Mouse (Mus musculus) megakaryocyte progenitor cell, adult 5-6 weeks (primary cell): ENCODE data around the gene Agap2. TPM values are rescaled to one million over a fixed set of nuclear protein-coding genes. Genes with fewer than 3 reads are reported as not detected.
"Not testable (repeated sequence)": the region's sequence is repeated elsewhere in the genome, so short reads cannot be mapped to it uniquely, and the experiment has no call there.

Experiments used
- ATAC-seq: replicated peaks from 2 replicates; pipeline ENCODE4 v1.8.0; 2016; ENCODE audit warnings: mild to moderate bottlenecking, moderate TSS enrichment, inconsistent platforms; ENCODE audit not compliant: poor library complexity
- total RNA-seq, 2 experiments: library from RNA; stranded (forward) in 1 of 2; stranded (reverse) in 1 of 2; fragments of 157-497, 149-512 nt in 1 of 2; fragments of 200-1000 nt in 1 of 2; gene quantifications; 2 replicates each; pipeline versions ENCODE4 v1.2.3 to v1.2.4; 2015 to 2017

Gene Agap2
- total RNA-seq, 2 experiments from 2014 or later = 9.7 to 37.4 TPM

DNA sequence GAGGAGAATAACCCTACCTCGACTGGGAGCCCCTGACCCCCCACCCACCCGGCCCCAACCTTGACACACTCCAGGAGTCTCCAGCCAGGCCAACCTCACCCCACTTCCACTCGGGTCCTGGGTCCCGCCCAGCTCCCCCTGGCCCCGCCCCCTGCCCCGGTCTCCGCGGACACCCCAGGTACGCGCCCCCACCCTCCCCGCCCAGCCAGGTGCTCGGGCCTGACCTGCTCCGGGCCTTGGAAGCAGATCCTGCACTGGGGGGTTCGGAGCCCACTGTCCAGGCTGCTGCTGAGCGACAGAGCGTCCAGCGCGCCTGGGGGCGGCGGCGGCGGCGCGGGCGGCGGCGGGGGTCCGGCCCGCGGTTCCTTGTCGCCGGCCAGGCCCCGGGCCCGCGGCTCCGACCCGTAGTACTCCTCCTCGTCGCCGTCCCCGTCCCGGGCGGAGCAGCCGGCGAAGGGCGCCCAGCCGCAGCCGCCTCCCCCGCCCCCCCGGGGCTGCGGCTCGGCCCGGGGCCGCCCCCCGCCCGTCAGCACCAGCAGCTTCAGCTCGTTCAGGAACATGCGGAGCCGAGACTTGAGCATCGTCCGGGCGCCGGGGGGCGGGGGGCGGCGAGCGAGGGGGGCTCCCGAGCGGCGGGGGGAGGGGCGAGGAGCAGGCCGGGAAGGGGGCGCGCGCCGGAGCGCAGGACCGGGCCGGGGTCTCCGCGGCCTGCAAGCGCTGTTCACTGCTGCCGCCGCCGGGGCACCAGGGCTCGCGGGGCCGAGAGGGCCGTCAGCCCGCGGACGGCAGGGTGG is 15.7 kb upstream of the Agap2 start:
- no peak for ATAC-seq

DNA sequence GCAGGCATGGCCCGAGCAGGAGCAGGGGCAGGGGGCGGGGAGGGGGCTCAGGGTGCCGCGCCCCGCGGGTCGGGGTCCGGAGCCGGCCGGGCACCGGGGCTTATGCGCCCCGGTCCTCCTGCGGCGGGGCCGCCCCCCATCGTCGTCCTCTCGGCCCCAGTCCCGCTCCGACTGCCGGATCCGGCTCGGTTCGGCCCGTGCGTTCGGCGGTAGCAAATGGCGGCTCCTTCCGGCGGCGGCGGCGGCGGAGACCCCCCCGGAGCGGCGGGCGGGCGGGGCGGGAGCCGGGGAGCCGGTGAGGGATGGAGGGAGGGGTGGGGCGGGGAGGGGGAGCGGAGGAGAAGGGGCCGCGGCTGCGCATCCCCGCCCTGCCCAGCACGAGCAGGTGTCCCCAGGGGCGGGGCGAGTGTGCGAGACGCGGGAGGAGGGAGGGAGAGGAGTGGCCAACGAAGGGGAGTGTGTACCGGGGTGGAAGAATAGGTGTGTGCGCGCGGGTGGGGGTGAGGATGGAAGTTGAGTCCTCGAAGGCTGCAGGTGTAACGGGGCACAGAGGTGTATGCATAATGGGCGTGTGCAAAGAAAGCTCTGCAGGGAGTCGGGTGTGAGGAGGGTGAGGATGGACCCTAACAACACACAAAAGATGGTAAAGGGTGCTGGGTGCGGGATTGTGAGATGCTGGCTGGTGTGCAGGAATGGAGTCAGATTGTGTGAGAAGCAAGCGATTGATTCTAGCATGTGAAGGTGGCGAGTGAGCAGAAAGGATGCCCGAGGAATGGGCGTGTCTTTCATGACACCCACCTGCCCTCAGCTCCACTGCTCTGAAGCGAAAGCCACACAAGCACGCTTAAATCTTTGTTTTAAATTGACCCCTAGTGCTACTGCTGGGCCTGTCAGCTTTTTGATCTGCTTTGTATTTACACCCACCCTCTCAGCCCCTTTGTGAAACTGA is 14.8 kb upstream of the Agap2 start, which contains the start of gene March9:
TSS of gene March9 (minus strand) at position 217 of the 949 bp plus-strand sequence.
- 0 out of 2 replicates have a peak, but pooled peaks have one; percentile 9 for ATAC-seq

- no peak for ATAC-seq
These were observed 14.0 kb upstream of the Agap2 start for GRCm38 (mm10) chr10:127061085-127061484.

DNA sequence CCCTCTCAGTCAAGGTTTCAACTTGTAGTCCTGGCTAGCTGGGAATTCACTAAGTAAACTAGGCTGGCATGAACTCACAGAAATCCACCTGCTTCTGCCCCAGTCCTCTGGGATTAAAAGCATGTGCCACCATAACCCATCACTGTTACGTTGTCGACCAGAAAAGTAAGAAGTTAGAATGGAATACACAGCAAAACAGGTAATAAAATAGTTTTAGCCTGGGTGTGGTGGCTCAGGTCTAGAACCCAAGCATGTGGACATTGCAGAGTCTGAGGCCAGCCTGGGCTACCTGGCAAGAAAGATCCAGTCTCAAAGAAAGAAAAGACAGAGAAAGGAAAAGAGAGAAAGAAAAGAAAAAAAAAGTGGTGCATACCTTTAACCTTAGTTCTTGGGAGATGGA is 13.6 kb upstream of the Agap2 start:
- no peak for ATAC-seq

DNA sequence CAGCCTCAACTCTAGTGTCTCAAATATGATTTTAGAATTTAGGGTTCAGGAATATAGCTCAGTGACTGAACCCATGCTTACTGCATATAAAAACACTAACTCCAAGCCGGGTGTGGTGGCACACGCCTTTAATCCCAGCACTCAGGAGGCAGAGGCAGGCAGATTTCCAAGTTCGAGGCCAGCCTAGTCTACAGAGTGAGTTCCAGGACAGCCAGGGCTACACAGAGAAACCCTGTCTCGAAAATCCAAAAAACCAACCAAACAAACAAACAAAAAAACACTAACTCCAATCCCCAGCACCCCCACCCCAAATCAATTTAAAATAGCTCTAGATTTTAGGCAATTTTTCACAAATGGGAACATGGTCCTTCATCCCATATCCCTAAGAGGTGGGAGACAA is 13.0 kb upstream of the Agap2 start:
- not testable (repeated sequence) for ATAC-seq

GRCm38 (mm10) chr10:127062503-127062902 is 12.6 kb upstream of the Agap2 start:
- ATAC-seq = 0 out of 2 replicates have a peak, but pooled peaks have one; percentile 12

- ATAC-seq = peak; percentile 70
These were observed 11.7 kb upstream of the Agap2 start, which contains the start of gene Cdk4 for GRCm38 (mm10) chr10:127063239-127063872. Gene Cdk4, plus strand, starts transcription at chr10:127063534.

GRCm38 (mm10) chr10:127063913-127064870 is 10.9 kb upstream of the Agap2 start:
- ATAC-seq = peak; percentile 2

DNA sequence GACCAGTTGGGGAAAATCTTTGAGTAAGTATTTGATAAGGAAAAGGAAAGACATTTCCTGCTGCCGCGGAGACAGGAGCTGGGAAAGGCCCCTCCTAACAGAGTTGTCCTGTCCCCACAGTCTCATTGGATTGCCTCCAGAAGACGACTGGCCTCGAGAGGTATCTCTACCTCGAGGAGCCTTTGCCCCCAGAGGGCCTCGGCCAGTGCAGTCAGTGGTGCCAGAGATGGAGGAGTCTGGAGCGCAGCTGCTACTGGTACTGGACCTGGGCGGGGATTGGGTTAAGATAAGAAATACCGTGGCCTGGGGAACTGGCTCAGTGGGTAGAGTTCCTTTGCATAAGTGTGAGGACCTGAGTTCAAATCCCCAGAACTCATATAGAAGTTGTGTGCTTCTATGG is 9.1 kb upstream of the Agap2 start:
- ATAC-seq = no peak

DNA sequence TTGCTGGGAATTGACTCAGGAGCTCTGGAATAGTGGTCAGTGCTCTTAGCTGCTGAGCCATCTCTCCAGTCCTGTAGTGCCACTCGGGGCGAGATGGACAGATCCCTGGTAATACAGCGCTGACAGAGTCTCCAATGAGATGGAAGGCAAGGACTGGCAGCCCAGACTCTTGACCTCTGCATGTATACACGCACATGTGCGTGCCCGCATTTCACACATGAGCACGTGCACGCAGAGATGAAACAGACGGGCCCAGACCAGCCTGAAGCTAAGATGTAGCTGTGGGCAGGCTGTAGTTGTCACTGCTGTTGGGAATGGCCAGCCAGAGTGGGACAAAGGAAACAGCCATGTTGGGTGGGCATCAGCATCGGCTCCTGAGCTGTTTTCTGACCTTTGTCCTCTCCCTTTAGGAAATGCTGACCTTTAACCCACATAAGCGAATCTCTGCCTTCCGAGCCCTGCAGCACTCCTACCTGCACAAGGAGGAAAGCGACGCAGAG is 8.5 kb upstream of the Agap2 start:
- no peak for ATAC-seq

- no peak; the same call in 1 of the 2 replicates for ATAC-seq
These were observed 6.6 kb upstream of the Agap2 start for GRCm38 (mm10) chr10:127068360-127069038.

- ATAC-seq = peak; percentile 5
These were observed 5.5 kb upstream of the Agap2 start for GRCm38 (mm10) chr10:127069281-127070189.

DNA sequence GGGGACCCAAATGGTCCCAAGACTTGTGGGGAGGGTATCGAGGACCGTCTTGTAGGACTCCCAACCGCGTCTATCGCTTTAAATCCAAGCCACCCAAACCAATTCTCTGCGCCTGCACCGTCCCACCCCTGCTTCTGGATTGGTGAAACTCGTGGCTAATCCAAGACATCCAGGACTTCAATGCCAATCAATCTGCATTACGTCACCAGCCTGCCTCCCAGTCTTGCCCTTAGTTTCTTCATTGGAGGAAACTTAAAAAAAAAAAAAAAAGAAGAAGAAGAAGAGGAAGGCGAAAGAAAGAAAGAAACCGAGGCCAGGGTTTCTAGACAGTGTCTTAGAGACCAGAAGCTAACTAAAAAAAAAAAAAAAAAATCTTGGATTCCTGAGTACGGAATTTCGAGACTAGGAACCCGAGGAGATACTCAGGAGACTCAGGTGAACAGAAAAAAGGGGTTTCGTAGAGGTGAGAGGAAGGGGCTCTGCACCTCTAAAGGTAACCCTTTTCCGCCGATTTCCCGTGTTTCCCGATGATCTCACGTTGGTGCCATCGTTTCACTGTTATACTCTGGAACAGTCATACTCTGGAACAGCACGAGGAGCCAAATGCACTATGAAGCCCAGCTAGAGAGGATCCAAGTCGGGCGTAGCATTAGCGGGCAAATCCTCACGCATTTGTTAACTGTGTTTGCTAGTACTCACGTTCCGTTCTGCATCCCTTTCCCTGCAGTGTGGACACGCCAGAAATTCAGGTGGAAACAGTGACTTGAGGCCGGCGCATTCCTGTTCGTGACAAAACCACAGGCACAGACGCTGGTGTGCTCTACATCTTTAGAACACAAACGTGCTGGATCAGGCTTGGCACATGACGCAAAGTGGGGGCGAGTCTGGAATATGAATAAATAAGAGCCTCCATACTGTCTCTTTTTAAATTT is 4.6 kb upstream of the Agap2 start, which contains the start of gene Tspan31:
TSS of gene Tspan31 (minus strand) at position 75 of the 932 bp plus-strand sequence.
- peak; percentile 78 for ATAC-seq

GRCm38 (mm10) chr10:127071203-127071602 is 3.9 kb upstream of the Agap2 start:
- ATAC-seq = no peak

DNA sequence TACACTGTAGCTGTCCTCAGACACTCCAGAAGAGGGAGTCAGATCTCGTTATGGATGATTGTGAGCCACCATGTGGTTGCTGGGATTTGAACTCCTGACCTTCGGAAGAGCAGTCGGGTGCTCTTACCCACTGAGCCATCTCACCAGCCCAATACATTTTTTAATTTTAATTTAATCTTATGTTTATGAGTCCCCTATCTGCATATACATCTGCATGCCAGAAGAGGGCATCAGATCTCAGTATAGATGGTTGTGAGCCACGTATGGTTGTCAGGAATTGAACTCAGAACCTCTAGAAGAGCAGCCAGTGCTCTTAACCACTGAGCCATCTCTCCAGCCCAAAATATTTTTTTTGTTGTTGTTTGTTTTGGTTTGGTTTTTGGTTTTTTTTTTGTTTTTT is 2.8 kb upstream of the Agap2 start:
- not testable (repeated sequence) for ATAC-seq

GRCm38 (mm10) chr10:127072969-127073368 is 2.1 kb upstream of the Agap2 start:
- not testable (repeated sequence) for ATAC-seq

DNA sequence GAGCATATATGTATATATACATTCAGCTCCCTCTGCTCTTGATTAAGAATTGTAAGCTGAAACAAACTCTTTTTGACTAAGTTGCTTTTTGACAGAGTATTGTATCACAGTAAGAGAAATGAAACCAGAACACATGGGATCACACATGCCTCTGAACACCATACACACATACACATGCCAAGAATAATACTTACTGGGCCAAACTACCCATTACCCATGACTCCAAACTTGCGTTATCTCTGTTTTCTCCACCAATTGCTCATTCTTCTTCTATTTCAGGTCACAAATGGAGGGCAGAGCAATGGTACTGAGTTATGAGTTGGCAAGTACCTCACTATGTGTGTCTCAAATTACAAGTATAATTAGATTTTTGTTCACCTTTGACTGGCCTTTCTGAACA is 1.1 kb upstream of the Agap2 start:
- no peak for ATAC-seq
